Mouse (Mus musculus): ENCODE measurements around the gene Dnttip2. TPM values are rescaled to one million over a fixed set of nuclear protein-coding genes. Genes with fewer than 3 reads are reported as not detected.

Gene Dnttip2
- polyA plus RNA-seq, 1 experiment from 2014 or later, result 67.8 TPM

MicroRNA genes within 50 kb of the gene (microRNA counts, 519-probe panel; counts per million panel counts)
- microRNA mmu-miR-760, result 2,235 counts per million, percentile 30 among the panel's probes with 10 or more counts

Small RNA genes within 50 kb of the gene (microRNA-seq; reads per million reads assigned to microRNA genes)
- gene Gm22903, result not detected
- 39.8 reads per million, percentile 43 among the genes with 10 or more reads in this experiment for gene Mir760

Other genes with a start within 250 kb of the Dnttip2 start
- gene Abca4, start 229.9 kb upstream of the Dnttip2 start, polyA plus RNA-seq (2015; fragmentation: Nextera tagmentation; extraction: Ambion mirVana), result 1.3 and 1.5 TPM in 2 replicates
- gene Gclm, start 28.8 kb upstream of the Dnttip2 start, polyA plus RNA-seq (2015; fragmentation: Nextera tagmentation; extraction: Ambion mirVana), result 90.6 and 103 TPM in 2 replicates
- 14.7 and 16.2 TPM in 2 replicates for gene Bcar3, start 19.7 kb downstream of the Dnttip2 start, polyA plus RNA-seq (2015; fragmentation: Nextera tagmentation; extraction: Ambion mirVana)

Data from lung, embryonic 15.5 days (tissue).